Mouse (Mus musculus): ENCODE results near the gene Nbea.
"Not testable (repeated sequence)": the region's sequence is repeated elsewhere in the genome, so short reads cannot be mapped to it uniquely, and the experiment has no call there.

Nbea gene

DNA sequence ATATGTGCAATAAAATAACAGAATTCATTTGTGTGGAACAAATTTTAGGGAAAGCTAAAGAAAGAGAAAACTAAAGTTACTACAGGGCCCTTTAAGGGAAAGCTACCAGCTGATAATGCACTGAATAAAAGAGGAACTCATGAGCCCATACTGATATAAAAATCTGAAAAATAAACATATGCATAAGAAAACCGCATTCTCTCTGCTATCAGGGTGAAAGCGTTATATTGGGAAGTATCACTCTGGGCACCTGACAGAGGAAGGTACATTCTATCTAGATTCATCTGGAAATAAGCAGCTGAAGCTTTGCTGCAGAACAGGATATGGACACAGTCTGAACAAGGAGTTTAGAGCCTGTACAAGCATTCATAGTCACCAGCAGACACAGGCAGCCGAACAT, 148.9 kb downstream of the Nbea start:
- no peak for DNase-seq (ENCODE audit: low read depth, low spot score)

DNA sequence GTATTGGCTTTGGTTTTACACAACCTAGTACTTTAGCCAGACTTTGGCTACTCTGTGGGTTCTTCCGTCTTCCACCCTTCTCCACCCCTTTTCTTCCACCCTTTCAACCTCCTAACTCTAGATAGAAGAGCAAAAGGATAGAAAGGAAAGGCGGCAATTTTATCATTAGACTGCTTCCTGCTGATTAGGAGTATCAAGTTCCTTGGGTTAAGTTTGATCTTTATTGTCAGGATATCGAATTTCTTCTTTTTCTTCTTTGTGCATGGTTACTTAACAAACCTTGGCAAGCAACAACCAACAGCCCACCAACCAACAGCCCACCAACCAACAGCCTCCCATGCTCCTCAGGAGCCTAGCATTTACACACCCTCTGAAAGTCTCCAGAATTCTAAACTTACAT, 165.0 kb downstream of the Nbea start:
- DNase-seq (ENCODE audit: low read depth, low spot score) = no peak

DNA sequence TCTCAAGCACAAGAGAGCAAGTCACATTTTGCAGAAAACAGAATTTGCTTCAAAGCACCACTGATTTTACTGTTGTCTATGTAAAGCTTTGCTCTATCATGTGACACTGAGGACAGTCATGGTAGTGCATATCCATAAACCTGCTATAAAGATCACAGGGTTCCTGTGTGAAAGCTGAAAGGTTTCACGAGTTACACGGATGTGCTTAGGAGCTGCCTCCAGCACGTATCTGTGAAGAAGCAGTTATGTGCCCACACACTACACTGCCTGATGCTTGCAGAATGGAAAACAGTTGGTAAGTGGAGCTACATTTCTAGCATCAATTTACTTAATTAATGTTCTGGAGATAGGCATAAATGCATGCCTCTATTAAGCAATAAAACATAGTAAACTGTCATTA, 172.4 kb downstream of the Nbea start:
- no peak for DNase-seq (ENCODE audit: low read depth, low spot score)

DNA sequence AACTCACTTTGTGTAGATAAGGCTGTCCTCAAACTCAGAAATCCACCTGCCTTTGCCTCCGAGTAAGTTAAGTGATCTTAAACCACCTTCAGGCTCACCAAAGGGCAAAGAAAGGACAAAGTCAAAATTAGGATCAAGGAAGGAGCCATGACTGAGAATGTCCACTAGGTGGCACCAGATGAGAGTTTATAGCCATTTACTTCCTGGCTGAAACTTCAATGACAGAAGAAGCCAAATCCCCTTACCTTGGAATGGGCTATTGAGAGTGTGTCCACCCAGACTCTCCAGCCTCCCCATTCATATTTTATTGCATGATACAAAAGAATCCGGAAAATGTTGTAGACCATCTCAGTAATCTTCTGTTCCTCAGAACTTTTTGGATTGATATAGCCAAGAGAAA, 175.5 kb downstream of the Nbea start:
- peak; percentile 9 for DNase-seq (ENCODE audit: low read depth, low spot score)

DNA sequence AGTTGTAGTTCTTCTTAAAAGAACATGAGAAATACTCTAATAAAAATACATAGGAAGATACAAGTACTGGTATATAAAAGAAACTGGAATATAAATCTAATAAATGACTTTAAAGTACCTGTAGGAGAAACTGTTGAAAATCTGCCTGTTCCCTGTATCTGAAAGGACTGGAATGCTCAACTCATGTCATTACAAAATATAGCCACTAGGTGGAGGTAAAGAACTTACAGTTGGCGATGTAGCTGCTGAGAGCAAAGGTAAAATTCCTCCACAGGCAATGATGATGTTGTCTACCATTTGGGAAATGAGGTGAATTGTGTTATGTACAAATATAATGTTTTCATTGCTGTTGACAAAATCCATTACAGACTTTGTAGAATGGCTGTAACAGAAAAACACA, 183.2 kb downstream of the Nbea start:
- peak; percentile 16 for DNase-seq (ENCODE audit: low read depth, low spot score)

DNA sequence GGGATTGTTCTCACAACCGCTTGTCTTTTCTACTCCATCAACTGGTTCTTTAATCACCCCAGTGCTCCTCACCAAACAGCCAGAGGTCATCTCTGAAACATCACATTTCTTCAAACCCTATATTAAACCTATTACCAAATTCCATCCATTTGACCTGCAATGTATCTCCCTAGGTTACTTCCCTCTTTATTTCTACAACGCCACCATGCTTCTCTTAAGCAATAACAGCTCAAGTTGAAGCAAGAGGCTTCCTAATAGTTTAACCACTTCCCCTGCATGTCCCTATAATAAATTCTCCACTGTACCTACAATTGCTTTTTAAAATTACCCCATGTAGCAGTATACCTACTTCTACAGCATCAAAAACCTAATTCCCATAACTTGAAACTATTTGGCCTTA, 205.1 kb downstream of the Nbea start:
- DNase-seq (ENCODE audit: low read depth, low spot score) = no peak

DNA sequence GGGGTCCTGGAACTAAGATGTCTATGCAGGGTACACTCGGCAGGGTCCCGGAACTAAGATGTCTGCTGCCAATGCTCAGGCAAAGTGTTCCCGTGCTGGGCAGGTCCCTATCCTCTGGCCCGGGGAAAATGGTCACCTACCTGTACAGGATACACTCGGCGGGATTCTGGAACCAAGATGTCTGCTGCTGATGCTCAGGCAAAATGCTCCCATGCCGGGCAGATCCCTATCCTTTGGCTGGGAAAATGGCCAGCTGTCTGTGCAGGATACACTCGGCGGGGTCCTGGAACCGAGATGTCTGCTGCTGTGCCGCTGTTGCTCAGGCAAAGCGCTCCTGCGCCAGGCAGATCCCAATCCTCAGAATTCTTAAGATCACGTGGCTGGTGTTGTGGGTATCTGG, 206.5 kb downstream of the Nbea start:
- not testable (repeated sequence) for DNase-seq (ENCODE audit: low read depth, low spot score)

DNA sequence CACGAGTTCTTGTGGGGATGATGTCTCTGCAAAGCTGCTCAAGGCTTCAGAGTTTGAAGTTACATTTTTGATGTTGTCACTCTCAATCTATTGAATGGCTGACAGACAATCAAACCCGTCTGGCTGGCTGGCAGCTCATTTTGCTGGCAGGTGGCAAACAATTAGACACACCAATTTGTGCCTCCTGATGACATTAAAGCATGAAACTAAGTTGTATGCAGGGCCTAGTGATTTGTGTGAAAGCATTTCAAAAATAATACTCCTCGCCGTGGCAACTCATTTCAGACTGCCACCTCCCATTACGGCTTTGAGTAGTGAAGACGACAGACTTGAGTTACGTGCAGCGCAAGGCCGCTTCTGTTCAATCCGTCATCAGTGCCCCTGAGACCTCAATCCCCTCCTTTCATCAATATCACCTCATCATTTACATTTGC, 217.8 kb downstream of the Nbea start:
- no peak for DNase-seq (ENCODE audit: low read depth, low spot score)

DNA sequence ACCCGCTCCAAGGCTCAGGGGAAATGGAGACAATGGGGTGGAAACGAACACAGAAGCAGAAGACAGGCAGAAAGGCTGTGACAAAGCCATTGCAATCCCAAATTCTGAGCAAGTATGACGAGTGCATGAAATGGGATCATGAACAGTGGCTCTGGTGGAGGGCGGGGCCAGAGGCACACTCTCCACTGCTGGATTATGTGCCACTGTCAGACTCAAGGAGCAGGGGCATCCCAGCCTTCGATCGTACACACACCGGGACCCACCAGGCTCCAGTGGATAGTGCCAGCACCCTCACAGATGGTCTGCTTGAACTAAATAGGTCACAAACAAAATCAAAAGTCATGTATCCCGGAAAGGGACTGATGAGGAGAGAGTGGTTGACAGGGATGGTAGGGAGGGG, 220.5 kb downstream of the Nbea start:
- DNase-seq (ENCODE audit: low read depth, low spot score) = no peak

DNA sequence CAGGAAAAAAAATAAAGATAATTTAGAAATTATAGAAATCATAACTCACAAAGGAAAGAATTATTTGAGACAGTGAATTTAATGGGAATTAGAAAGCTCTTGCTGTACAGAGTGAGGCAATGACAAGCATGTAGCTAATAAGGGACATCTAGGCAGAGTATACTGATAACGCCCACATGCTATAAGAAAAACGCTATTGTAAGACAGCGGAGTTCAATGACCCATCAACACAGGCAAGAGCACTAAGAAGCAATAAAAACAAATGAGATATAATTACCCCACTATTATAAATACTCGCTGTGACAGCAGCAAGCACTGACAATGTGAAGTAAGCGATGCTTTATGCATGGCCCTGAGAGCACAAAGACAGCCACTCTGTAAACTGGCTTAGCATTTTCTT, 233.5 kb downstream of the Nbea start:
- no peak for DNase-seq (ENCODE audit: low read depth, low spot score)

DNA sequence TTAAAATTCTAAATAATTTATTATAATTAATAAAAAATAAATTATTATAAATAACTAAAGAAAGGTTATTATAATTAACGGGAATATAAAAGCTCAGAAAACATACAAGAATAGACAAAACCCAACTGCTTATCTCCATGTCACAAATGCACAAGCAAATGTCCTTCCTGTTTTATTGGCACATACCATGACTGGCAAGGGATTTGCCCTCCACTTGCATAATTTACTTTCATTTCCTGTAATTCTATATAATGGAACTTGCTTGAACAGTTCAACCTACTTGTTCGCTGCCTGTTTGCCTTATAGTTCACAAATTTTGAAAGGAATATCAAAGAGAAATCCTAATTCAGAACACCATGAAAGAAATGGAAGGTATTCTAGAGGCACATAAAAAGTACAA, 234.4 kb downstream of the Nbea start:
- DNase-seq (ENCODE audit: low read depth, low spot score) = no peak

DNA sequence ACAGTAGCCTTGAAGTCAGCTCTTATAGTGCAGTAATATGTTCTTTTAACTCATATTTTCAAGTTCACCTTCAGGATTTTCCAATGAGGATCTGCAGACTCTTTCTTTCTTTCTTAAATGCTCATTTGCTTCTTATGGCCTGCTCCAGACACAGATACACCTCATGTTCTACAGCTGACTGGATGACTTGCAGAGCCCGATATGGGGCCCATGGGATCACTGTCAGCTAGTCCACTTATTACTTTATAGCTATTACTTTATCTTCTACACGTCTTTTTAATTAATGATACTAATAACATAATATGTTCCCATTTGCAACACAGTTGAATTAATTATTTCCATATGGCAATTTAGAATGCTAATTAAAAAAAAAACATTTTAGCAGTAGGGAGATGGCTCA, 256.2 kb downstream of the Nbea start:
- no peak for DNase-seq (ENCODE audit: low read depth, low spot score)

DNA sequence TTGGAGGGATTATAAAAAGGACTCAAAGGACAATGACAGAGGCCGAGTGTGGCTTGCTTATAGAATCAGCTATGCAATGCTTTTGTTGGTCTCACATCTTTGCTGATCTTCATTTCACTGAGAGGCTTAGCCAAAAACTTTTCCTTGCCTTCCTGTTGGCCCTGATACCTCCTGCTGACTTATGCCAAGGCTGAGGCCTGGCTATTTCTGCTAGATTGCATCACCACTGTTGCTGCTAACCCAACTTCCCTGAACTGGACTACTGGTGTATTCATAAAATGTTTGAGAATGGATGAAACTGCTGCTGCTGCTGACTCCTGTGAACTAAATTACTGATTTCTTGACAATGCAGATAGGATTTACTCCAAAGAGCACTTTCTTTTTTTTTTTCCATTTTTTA, 274.2 kb downstream of the Nbea start:
- no peak for DNase-seq (ENCODE audit: low read depth, low spot score)

DNA sequence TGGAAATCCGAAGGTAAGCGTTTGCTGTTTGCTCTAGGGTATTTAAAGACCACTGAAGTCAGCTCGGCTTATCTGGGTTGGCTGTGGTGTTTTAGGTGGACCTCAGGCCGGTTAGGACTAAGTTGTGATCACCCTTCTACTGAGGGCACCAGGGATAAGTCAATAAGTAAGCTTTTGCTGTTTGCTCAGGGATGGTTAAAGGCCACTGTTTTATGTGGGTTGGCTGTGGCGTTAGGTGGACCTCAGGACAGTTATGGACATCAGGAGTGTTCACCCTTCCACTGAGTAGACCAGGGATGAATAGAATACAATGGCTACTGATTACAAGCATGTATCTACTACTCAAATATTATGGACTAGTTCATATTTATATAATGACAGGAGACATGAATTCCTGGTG, 292.9 kb downstream of the Nbea start:
- DNase-seq (ENCODE audit: low read depth, low spot score) = no peak

DNA sequence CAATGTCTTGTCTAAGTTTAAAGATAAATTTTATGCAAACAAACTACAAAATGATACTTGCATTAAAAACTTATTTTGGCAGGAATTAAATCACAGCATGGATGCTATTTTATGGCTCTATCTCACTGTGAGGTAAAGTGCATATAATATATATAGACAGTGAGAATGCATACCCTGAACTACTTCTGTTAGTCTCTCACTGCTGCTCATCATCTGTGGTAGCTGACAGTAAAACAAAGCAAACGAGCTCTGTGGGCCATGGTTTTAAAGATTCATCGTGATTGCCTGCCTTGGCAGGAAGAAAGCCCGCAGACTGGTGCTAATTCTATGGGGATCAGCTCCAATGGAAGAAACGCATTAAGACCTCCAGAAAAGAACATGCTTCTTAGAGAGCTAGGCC, 294.3 kb downstream of the Nbea start:
- no peak for DNase-seq (ENCODE audit: low read depth, low spot score)

DNA sequence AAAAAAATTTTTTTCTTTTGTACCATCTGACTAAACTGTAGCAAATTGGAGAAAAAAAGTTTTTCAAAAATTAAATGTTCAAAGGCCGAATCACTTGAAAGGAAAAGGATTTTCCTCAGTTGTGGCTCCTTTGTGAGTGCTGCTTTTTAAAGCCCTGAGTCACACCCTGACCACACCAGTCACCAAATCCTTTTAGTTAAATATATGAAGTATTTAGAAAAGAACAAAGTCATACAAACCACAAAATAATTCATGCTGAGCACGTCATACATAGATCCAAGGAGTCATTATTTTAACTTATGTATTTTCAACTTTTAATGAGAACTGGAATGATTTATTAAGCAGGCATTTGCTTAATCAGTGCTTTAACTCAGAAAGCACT, 295.7 kb downstream of the Nbea start:
- DNase-seq (ENCODE audit: low read depth, low spot score) = no peak

DNA sequence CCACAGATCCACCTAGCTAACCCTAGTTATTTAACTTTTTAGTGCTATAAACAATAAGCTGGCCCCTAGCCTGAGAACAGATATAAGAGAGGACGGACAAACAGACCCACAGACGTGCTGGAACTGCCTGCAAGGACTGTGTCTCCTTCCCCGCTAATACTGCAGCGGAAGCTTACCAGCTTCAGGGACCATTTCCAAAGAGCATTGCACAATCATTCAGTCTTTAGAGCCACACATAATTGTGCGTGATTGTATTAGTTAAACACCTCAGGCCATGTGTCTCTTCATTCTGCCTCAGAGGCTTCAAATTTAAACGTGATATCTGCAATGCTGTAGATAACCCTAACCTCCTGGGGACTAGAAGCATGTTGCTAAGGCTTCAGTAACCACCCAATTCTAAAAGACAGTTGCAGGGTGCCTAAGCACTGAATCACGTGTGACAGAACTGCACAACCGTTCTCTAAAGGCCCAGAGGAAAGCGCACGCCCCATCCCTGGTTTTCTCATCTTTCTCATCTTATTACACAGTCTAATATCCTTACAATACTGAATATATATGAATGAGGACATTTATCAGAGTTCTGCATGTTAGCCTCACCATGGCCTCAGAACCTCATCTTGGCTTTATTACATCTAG, 296.2 kb downstream of the Nbea start:
- DNase-seq (ENCODE audit: low read depth, low spot score) = no peak

DNA sequence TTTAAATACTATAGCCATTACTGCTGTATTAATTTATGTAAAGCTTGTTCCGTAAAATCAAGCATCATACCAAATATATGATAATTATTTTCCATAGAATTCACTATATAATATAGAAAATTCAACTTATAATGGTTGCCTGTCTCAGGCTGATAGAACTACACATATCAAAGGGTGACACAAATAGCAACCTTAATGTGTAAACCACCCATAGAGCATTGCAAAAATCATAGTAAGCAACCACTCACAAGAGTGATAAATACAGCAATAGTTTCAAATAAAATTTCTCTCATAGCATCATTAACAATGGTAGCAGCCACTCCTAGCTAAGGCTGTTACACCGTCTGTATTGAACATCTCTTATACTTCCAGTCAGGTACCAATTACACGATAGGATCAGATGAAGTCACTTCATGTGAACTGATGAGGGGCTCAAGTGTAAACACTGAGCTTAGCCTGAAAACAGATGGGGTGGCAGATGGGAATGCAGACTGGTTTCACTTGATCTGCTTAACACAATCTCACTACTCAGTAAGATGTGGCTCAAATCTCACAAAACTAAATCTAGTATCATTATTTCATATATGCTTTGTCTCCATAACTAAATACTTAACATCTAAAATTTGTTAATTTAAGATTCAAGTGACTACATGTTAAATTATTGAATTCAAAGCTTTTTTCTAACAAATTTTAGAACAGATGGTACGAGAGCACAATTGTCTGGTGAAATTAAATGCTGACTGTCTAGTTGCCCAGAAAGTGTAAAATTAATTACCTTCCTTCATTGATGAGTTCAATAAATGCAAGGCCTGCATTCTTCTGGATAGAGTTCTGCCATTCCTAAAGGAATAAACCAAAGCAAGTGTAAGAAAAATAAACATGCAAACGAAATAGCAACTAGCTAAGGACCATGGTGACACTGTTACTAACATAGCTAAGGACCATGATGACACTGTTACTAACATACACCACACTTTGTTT, 310.3 kb downstream of the Nbea start:
- DNase-seq (ENCODE audit: low read depth, low spot score) = no peak

DNA sequence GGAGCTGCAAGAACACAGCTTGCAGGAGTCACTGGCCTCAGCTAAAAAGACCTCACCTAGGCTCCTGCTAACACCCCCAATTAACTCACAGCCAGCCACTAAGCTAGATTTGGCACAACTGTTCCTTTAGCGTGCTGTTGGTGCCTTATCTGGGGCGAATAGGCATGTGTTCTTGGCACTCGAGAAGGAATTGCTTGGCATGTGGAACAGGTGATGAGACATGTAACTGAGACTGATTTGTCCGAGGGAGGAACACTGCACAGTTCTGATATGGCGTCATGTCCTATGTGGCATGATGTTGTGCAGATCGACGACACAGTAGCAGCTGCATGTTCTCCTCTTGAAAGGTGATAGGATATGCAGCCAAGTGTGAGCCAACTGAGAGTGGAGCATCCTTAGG, 331.0 kb downstream of the Nbea start:
- no peak for DNase-seq (ENCODE audit: low read depth, low spot score)

DNA sequence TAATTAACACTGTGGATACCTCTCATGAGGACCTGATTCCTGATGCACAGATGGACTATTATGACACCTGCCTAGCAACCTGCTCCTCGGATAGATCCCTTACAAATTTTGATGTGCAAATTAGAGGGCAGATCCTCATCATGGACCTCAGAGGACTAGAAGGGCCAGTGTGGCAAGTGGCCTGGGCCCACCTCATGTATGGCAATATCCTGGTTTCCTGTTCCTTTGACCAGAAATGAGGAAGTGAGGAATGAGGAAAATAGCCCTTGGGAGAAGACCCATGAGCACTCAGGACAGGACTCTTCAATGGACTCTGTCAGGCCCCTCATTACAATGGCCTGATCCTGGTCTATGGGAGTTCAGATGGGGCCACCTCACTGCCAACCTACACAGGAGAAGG, 336.4 kb downstream of the Nbea start:
- no peak for DNase-seq (ENCODE audit: low read depth, low spot score)

DNA sequence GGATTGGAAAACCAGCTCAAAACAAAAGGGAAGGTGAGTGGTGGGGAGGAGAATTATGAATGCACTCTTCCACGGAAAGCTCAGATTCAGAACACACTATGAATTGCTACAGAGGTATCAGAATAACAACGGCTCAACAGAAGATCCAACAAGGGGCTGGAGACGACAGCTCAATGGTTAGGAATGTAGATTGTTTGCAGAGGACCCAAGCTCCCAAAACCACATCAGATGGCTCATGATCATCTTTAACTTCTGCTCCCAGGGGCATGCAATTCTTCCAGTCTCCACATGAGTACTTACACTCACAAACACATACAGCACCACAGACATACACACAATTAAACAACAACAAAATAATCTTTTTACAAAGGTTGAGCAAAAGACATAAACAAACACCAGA, 346.3 kb downstream of the Nbea start:
- DNase-seq (ENCODE audit: low read depth, low spot score) = no peak

DNA sequence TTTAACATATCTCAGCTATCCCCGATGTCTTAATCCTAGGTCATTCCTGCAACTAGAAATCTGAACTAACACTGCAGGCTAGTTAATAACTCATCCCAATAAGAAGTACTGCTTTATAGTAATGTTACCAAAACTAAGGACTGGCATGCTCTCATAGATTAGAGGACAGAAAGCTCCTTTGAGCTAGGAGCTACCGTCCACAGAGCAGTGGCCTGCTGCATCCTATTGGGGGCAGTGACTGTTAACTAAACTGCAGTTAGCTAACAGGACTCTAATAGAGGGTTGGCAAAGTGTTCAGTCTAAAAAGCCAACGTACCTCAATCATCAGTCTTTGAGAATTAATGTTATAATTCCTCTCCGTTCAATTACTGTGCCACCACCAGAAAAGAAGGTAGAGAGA, 348.3 kb downstream of the Nbea start:
- no peak for DNase-seq (ENCODE audit: low read depth, low spot score)

DNA sequence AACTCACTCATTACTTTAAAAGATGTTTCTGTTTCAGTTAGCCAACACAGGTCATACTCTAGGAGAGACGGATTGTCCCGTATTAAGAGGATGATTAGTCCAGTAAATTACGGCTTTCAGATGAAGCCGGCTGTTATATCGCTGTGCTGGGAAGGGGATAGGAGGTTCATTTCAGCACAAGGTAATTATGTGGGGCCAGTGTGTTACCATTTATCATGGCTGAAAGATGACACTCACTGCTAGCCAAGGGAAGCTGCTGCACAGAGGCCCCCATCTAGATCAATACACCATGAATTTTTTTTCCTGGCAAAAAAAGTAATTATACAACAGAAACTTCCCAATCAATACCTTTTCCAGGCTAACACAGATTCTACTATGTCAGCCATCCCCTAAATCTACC, 353.3 kb downstream of the Nbea start:
- DNase-seq (ENCODE audit: low read depth, low spot score) = no peak
